Mouse (Mus musculus): ENCODE results near the gene Ube2q2.
"Not testable (repeated sequence)": the region's sequence is repeated elsewhere in the genome, so short reads cannot be mapped to it uniquely, and the experiment has no call there.

The Ube2q2 gene

GRCm38 (mm10) chr9:55243280-55243679, 94.6 kb downstream of the Ube2q2 start:
- DNase-seq, result no peak

GRCm38 (mm10) chr9:55244079-55244478, 95.4 kb downstream of the Ube2q2 start:
- DNase-seq, result no peak

GRCm38 (mm10) chr9:55245057-55245750, 96.5 kb downstream of the Ube2q2 start:
- DNase-seq, result not testable (repeated sequence)

GRCm38 (mm10) chr9:55246440-55246839, 97.8 kb downstream of the Ube2q2 start:
- no peak for DNase-seq

- no peak for DNase-seq
These were observed 98.3 kb downstream of the Ube2q2 start for GRCm38 (mm10) chr9:55246918-55247317.

- no peak for DNase-seq
These were observed 99.8 kb downstream of the Ube2q2 start for GRCm38 (mm10) chr9:55248465-55248864.

- DNase-seq, result no peak
These were observed 102.1 kb downstream of the Ube2q2 start for GRCm38 (mm10) chr9:55250595-55251247.

GRCm38 (mm10) chr9:55252097-55252496, 103.4 kb downstream of the Ube2q2 start:
- DNase-seq, result not testable (repeated sequence)

GRCm38 (mm10) chr9:55253849-55254248, 105.2 kb downstream of the Ube2q2 start:
- no peak for DNase-seq

- DNase-seq, result no peak
These were observed 106.4 kb downstream of the Ube2q2 start for GRCm38 (mm10) chr9:55255056-55255455.

GRCm38 (mm10) chr9:55255604-55256003, 107.0 kb downstream of the Ube2q2 start:
- no peak for DNase-seq

- no peak for DNase-seq
These were observed 108.5 kb downstream of the Ube2q2 start for GRCm38 (mm10) chr9:55257105-55257504.

Data from cerebellum, adult 8-10 months (tissue).